18 mouse cellular contexts compared by ENCODE assay signal in the genomic region with DNA sequence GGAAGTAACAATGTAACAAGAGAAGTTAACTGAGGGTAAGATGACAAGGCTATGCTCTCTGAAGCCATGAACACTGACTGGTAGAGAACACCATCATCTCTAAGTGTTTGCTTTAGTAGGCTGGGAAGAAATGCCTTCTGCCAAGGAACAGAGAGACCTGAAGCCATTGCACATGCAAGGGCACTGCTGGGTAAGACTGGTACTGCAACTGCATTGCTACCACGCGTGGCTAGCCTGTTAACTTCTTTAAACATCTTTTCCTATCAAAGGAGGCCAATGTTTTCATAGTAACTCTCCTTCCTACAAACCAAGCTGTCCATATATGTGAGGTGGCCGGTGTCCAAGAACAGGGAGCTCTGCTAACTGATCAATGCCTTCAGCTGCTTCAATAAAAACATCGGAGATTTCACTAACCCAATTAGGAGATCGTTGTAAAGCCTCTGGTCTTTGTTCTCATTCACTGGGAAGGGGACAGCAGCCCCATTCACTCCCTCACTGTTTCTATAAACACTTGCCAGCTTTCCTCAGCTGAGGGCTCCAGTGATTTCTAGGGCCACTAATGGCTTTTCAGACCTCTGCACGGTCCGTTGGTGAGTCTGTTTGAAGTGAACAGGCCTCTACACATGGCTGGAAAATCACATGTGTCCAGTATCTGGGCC. TPM values are rescaled to one million over a fixed set of nuclear protein-coding genes. Genes with fewer than 3 reads are reported as not detected.
DNase-seq lines count a peak whose midpoint lies in the region; ATAC-seq and TF ChIP-seq lines count a peak whose summit lies in the region.
"Had no signal": no experiment of that assay in that cellular context is flagged by ENCODE, and none has a peak within 500 bp of the region (broad histone marks: within the 10 kb centered on the region; RNA-seq: fewer than 3 reads in every experiment).

No protein-coding gene starts in this region.

- no peak overlapping the region for H3K4me3 ChIP-seq in testis, adult 2 months (ENCODE audit: control insufficient read depth, low read depth, low read length)
- H3K4me3 ChIP-seq in forebrain, embryonic 15.5 days, result no peak overlapping the region
- H3K4me3 ChIP-seq: embryonic facial prominence, embryonic 13.5 days; liver, embryonic 15.5 days had no signal

- no peak for TF ChIP-seq POLR2A in testis, adult 2 months (IDR thresholded peaks at IDR 0.05; ENCODE audit: control insufficient read depth, low read depth, low read length)

- TF ChIP-seq CTCF in testis, adult 2 months (IDR thresholded peaks at IDR 0.05; ENCODE audit: control insufficient read depth, insufficient read depth, insufficient replicate concordance, low read depth, low read length), result peak; percentile 20; the same call in 1 of the 2 replicates

- no peak overlapping the region for H3K4me2 ChIP-seq in forebrain, embryonic 15.5 days (replicated peaks)
- H3K4me2 ChIP-seq: embryonic facial prominence, embryonic 13.5 days; liver, embryonic 15.5 days had no signal

- H3K27ac ChIP-seq in testis, adult 2 months (ENCODE audit: control insufficient read depth, insufficient read depth, low read depth, low read length), result no peak overlapping the region
- H3K27ac ChIP-seq in forebrain, embryonic 15.5 days (replicated peaks), result no peak overlapping the region
- H3K27ac ChIP-seq: embryonic facial prominence, embryonic 13.5 days; liver, embryonic 15.5 days had no signal

- intact Hi-C loops in left cerebral cortex, postnatal 10 days (cut with DNase I), result no loop called here

- 4% methylated on average over 7 of the region's 7 CpGs for WGBS in forebrain, embryonic 15.5 days

- H3K4me1 ChIP-seq in testis, adult 2 months (ENCODE audit: control insufficient read depth, insufficient read depth, low read length), result no peaks in the 10 kb centered on the region
- 0 out of 2 replicates have a peak, but pooled peaks cover 3% of the 10 kb centered on the region for H3K4me1 ChIP-seq in forebrain, embryonic 15.5 days
- H3K4me1 ChIP-seq: embryonic facial prominence, embryonic 13.5 days; liver, embryonic 15.5 days had no signal

- ATAC-seq in forebrain, embryonic 15.5 days (replicated peaks), result peak; percentile 88
- no peak for ATAC-seq in megakaryocyte, adult 5-6 weeks (ENCODE audit: poor library complexity, severe bottlenecking)

- H3K9ac ChIP-seq in forebrain, embryonic 15.5 days (replicated peaks), result no peak overlapping the region
- H3K9ac ChIP-seq: embryonic facial prominence, embryonic 13.5 days; liver, embryonic 15.5 days had no signal

- H3K27me3 ChIP-seq in testis, adult 2 months (ENCODE audit: control insufficient read depth, insufficient read depth, low read length), result no peaks in the 10 kb centered on the region
- H3K27me3 ChIP-seq in forebrain, embryonic 15.5 days, result no peaks in the 10 kb centered on the region
- H3K27me3 ChIP-seq: CH12.LX; embryonic facial prominence, embryonic 13.5 days; liver, embryonic 15.5 days had no signal

- H3K9me3 ChIP-seq in forebrain, embryonic 15.5 days, result no peaks in the 10 kb centered on the region
- H3K9me3 ChIP-seq: embryonic facial prominence, embryonic 13.5 days; liver, embryonic 15.5 days had no signal

- no peaks in the 10 kb centered on the region for H3K36me3 ChIP-seq in testis, adult 2 months (ENCODE audit: control insufficient read depth, insufficient read depth, low read length)
- no peaks in the 10 kb centered on the region for H3K36me3 ChIP-seq in forebrain, embryonic 15.5 days
- H3K36me3 ChIP-seq: embryonic facial prominence, embryonic 13.5 days; liver, embryonic 15.5 days had no signal

- peak; percentile 11 to 27 for DNase-seq in left cerebral cortex, postnatal 10 days (ENCODE audit: extremely low spot score in 1 of 2, low spot score in 2 of 2)
- no peak for DNase-seq in left cerebral cortex, adult 8-10 months (ENCODE audit: low spot score in 2 of 2)
- DNase-seq in testis, postnatal 10 days (ENCODE audit: low spot score), result no peak
- DNase-seq in adrenal gland, postnatal 25 days, result no peak
- DNase-seq: adrenal gland, adult 8-10 months; cerebellum, adult 11 months; heart, adult 18-20 months; heart, postnatal 14 days; left cerebral cortex, postnatal 4 days; spleen, adult 18-20 months; thymus, adult 18-20 months had no signal

RNA-seq across cellular contexts. Expression of a gene that starts 11.5 kb away (rescaled TPM):
- total RNA-seq in left cerebral cortex, postnatal 10 days (2021), result not detected
- total RNA-seq in left cerebral cortex, adult 8-10 months (2022), result not detected
- polyA plus RNA-seq in testis, adult 2 months (2012; rRNA removed), result not detected in 2 replicates
- polyA plus RNA-seq in forebrain, embryonic 15.5 days (2015; fragmentation: Nextera tagmentation; extraction: Ambion mirVana), result 0.42 TPM in 1 of 2 replicates, not detected in the other
- not detected in 2 replicates for total RNA-seq in megakaryocyte, adult 5-6 weeks (2015)
- total RNA-seq in megakaryocyte, adult 5-6 weeks (2017), result not detected in 2 replicates
- not detected in 2 replicates for total RNA-seq in adrenal gland, postnatal 25 days (2021)
- total RNA-seq: adrenal gland, adult 8-10 months; CH12.LX; heart, adult 18-20 months; heart, postnatal 14 days; left cerebral cortex, postnatal 4 days had no signal
- polyA plus RNA-seq: kidney, embryonic 16.5 days; liver, embryonic 15.5 days had no signal

RNA-seq across cellular contexts. Expression of a gene that starts 21.1 kb away (rescaled TPM):
- total RNA-seq in left cerebral cortex, postnatal 10 days (2021), result not detected
- total RNA-seq in left cerebral cortex, adult 8-10 months (2022), result not detected
- 86.9 and 115 TPM in 2 replicates for polyA plus RNA-seq in testis, adult 2 months (2012; rRNA removed)
- polyA plus RNA-seq in forebrain, embryonic 15.5 days (2015; fragmentation: Nextera tagmentation; extraction: Ambion mirVana), result not detected in 2 replicates
- total RNA-seq in megakaryocyte, adult 5-6 weeks (2015), result not detected in 2 replicates
- not detected in 2 replicates for total RNA-seq in megakaryocyte, adult 5-6 weeks (2017)
- not detected in 2 replicates for total RNA-seq in adrenal gland, postnatal 25 days (2021)
- total RNA-seq: adrenal gland, adult 8-10 months; CH12.LX; heart, adult 18-20 months; heart, postnatal 14 days; left cerebral cortex, postnatal 4 days had no signal
- polyA plus RNA-seq: embryonic facial prominence, embryonic 13.5 days; kidney, embryonic 16.5 days; liver, embryonic 15.5 days had no signal

RNA-seq across cellular contexts. Expression of a gene that starts 47.5 kb away (rescaled TPM):
- 10 to 100 TPM; 42.5 to 43.2 TPM for total RNA-seq in left cerebral cortex, postnatal 10 days (2021)
- total RNA-seq in left cerebral cortex, adult 8-10 months (2022), result 10 to 100 TPM; 45.0 to 51.4 (median 46.7) TPM
- 7.1 and 8.6 TPM in 2 replicates for polyA plus RNA-seq in testis, adult 2 months (2012; rRNA removed)
- 12.9 and 14.1 TPM in 2 replicates for polyA plus RNA-seq in forebrain, embryonic 15.5 days (2015; fragmentation: Nextera tagmentation; extraction: Ambion mirVana)
- total RNA-seq in megakaryocyte, adult 5-6 weeks (2015), result 15.5 and 18.9 TPM in 2 replicates
- total RNA-seq in megakaryocyte, adult 5-6 weeks (2017), result 20.6 and 20.8 TPM in 2 replicates
- total RNA-seq in adrenal gland, postnatal 25 days (2021), result 36.0 and 47.6 TPM in 2 replicates

Comparison
In these comparisons a context has a peak if more than half of its experiments do, and no peak if none do; other contexts are left out.
1. DNase-seq: peak in left cerebral cortex, postnatal 10 days (2 of 2); none in left cerebral cortex, adult 8-10 months (0 of 2), testis, postnatal 10 days (single experiment) and adrenal gland, postnatal 25 days (single experiment).